Mouse (Mus musculus): ENCODE data around the gene Msl3l2. TPM values are rescaled to one million over a fixed set of nuclear protein-coding genes. Genes with fewer than 3 reads are reported as not detected.
A peak's percentile ranks its signal among the peaks of the same experiment; 100 is the strongest.

The Msl3l2 gene
- total RNA-seq (2021) (1 to 10 TPM; 1.9 to 2.4 TPM), polyA plus RNA-seq (2012; rRNA removed) (0.94 and 1.4 TPM in 2 replicates)
- long read RNA-seq, partial matches to known transcripts, result 0 of 6 reads
- long read RNA-seq, other reads (novel, unspliced or antisense), result 5 of 6 reads

DNA sequence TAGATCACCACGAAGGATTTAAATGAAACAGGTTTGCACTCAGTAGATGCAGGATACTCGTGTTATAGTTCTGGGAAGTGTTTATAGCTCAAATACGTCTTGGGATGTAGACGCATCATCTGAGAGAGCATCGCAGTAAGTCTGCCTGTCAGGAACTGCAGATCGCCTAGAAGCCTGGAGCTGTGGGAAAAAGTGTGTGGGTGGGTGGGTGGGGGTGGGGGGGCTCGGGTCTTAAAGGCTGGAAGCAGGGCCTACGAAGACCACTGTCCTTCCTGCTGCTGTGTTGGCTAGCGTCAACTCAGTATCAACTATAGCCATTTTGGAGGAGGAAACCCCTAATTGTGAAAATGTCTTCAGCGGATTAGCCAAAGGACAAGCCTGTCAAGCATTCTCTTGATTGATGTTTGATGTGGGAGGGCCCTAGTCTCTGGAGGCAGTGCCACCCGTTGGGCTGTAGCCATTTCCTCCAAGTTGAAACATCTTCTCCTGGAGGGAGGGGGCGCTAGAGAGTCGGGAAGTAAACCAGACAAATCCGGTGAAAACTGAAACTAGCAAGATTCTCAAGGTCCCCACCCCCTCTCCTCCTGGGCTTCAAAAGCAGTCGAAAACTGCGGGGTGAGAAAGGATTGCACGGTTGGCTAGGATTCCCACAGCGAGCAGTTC, at the start of gene Msl3l2:
TSS of gene Msl3l2 (plus strand) at position 585 of the 663 bp plus-strand sequence.
- DNase-seq, result peak; percentile 83 to 88
- intact Hi-C loops (cut with DNase I), result loop anchor here (2.0 kb wide), 1 partner anchor 234 kb away; no protein-coding TSS in a partner anchor
- H3K27me3 ChIP-seq (ENCODE audit: control insufficient read depth, insufficient read depth, low read length), result no peaks in the 10 kb centered on the region
- no peaks in the 10 kb centered on the region for H3K4me1 ChIP-seq (ENCODE audit: control insufficient read depth, insufficient read depth, low read length)
- TF ChIP-seq POLR2A (IDR thresholded peaks at IDR 0.05; ENCODE audit: insufficient read depth, low read depth, low read length) (0 out of 2 replicates have a peak, but pooled peaks have one; percentile 37), EP300 (IDR thresholded peaks at IDR 0.05; ENCODE audit: insufficient read depth, low read depth, low read length) (no peak), CTCF (IDR thresholded peaks at IDR 0.05) (peak; percentile 90)
- peak within 1 kb of the TSS; percentile 72 for H3K27ac ChIP-seq
- 28% methylated on average over 18 of the region's 18 CpGs for WGBS
- H3K4me3 ChIP-seq, result peak within 1 kb of the TSS; percentile 62
- H3K36me3 ChIP-seq (ENCODE audit: control insufficient read depth, insufficient read depth, low read length), result no peaks in the 10 kb centered on the region
- H3K79me2 ChIP-seq (replicated peaks; ENCODE audit: control insufficient read depth, insufficient read depth, low read length), result no peaks in the 10 kb centered on the region
- peak within 1 kb of the TSS; percentile 74 for H3K9ac ChIP-seq (ENCODE audit: low read depth, low read length)

DNA sequence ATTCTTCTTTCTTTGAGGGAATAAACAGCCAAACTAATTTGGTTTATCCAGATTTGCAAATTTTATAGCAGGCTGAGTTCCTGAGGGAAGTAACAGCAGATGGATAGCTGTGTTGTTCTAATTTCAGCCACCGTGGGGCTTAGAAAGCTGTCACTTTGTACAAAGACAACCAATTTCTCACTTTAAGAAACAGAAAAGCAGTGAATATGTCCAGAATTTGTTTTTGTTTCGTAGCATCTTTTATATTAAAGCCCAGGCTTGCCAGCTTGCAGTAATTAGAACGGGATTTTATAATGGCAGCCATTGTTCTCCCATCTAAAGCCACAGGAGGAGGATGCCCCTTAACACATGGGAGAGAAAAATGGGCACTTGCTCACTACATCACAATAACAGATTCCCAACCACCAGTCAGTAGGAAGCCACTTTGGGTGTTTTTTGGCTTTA, 47.7 kb upstream of the Msl3l2 start:
- Histone ChIP-seq H3K4me3 (no peak overlapping the region), H3K27ac (no peak overlapping the region), H3K36me3 (ENCODE audit: control insufficient read depth, insufficient read depth, low read length) (no peaks in the 10 kb centered on the region), H3K4me1 (ENCODE audit: control insufficient read depth, insufficient read depth, low read length) (no peaks in the 10 kb centered on the region), H3K27me3 (ENCODE audit: control insufficient read depth, insufficient read depth, low read length) (no peaks in the 10 kb centered on the region), H3K9ac (ENCODE audit: low read depth, low read length) (no peak overlapping the region), H3K79me2 (replicated peaks; ENCODE audit: control insufficient read depth, insufficient read depth, low read length) (no peaks in the 10 kb centered on the region)
- DNase-seq, result no peak
- intact Hi-C loops (cut with DNase I), result no loop called here
- no peak for TF ChIP-seq EP300 (IDR thresholded peaks at IDR 0.05; ENCODE audit: insufficient read depth, low read depth, low read length)
- no peak for TF ChIP-seq CTCF (IDR thresholded peaks at IDR 0.05)
- TF ChIP-seq POLR2A (IDR thresholded peaks at IDR 0.05; ENCODE audit: insufficient read depth, low read depth, low read length), result no peak
- WGBS, result 80% methylated on average over 3 of the region's 3 CpGs

DNA sequence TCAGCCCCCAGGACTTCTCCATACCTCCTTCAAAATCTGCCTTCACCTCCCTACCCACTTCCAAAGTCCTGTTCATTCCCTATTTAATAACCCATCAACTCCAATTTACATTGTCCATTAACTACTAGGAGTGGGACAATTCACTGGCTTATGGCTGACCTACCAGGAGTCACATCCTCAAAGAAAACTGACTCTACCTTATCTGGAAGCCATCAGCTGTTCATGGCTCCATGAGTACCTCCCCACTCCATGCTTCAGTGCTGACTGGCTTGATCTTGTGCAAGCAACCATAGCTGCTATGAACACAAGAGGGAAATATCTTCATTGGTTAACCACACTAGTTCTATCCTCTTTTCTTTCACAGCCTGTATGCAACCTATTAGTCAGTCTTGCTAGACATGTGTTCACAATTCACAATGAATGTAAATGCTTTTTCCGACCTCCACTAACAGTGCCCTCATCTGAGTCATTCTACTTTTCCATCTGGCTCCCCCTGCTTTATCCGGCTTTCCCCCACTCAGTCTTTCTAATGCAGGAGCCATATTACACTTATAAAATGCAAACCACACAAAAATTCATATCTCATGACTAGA, 45.4 kb upstream of the Msl3l2 start:
- WGBS, result 85% methylated on average over 2 of the region's 2 CpGs
- no peaks in the 10 kb centered on the region for H3K27me3 ChIP-seq (ENCODE audit: control insufficient read depth, insufficient read depth, low read length)
- intact Hi-C loops (cut with DNase I), result no loop called here
- TF ChIP-seq POLR2A (IDR thresholded peaks at IDR 0.05; ENCODE audit: insufficient read depth, low read depth, low read length) (no peak), EP300 (IDR thresholded peaks at IDR 0.05; ENCODE audit: insufficient read depth, low read depth, low read length) (no peak), CTCF (IDR thresholded peaks at IDR 0.05) (no peak)
- H3K27ac ChIP-seq, result no peak overlapping the region
- no peaks in the 10 kb centered on the region for H3K4me1 ChIP-seq (ENCODE audit: control insufficient read depth, insufficient read depth, low read length)
- H3K4me3 ChIP-seq, result no peak overlapping the region
- H3K79me2 ChIP-seq (replicated peaks; ENCODE audit: control insufficient read depth, insufficient read depth, low read length), result no peaks in the 10 kb centered on the region
- DNase-seq, result no peak
- no peak overlapping the region for H3K9ac ChIP-seq (ENCODE audit: low read depth, low read length)
- no peaks in the 10 kb centered on the region for H3K36me3 ChIP-seq (ENCODE audit: control insufficient read depth, insufficient read depth, low read length)

DNA sequence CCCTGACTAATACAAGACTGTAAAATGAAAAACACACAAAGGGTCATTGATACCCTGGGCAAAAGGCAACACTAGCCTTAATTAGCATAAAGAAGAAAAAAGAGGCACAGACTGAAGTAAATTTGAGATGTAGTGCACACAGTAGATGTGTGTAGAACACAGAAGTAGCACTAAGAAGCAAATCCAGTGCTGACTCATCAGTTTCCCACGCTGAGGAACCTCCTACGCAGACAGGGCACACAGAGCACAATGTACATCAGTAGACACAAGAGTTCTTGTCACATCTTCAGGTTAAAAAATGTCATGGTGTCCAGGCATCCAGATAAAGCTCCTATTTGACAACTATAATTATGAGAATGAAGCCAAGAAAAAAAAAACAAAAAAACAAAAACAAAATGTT, 44.0 kb upstream of the Msl3l2 start:
- H3K4me3 ChIP-seq, result no peak overlapping the region
- H3K4me1 ChIP-seq (ENCODE audit: control insufficient read depth, insufficient read depth, low read length), result no peaks in the 10 kb centered on the region
- H3K79me2 ChIP-seq (replicated peaks; ENCODE audit: control insufficient read depth, insufficient read depth, low read length), result no peaks in the 10 kb centered on the region
- 86% methylated on average over 2 of the region's 2 CpGs for WGBS
- no peak overlapping the region for H3K9ac ChIP-seq (ENCODE audit: low read depth, low read length)
- no peak for DNase-seq
- TF ChIP-seq CTCF (IDR thresholded peaks at IDR 0.05), result no peak
- TF ChIP-seq POLR2A (IDR thresholded peaks at IDR 0.05; ENCODE audit: insufficient read depth, low read depth, low read length), result no peak
- TF ChIP-seq EP300 (IDR thresholded peaks at IDR 0.05; ENCODE audit: insufficient read depth, low read depth, low read length), result no peak
- H3K36me3 ChIP-seq (ENCODE audit: control insufficient read depth, insufficient read depth, low read length), result no peaks in the 10 kb centered on the region
- no peaks in the 10 kb centered on the region for H3K27me3 ChIP-seq (ENCODE audit: control insufficient read depth, insufficient read depth, low read length)
- intact Hi-C loops (cut with DNase I), result no loop called here
- no peak overlapping the region for H3K27ac ChIP-seq

DNA sequence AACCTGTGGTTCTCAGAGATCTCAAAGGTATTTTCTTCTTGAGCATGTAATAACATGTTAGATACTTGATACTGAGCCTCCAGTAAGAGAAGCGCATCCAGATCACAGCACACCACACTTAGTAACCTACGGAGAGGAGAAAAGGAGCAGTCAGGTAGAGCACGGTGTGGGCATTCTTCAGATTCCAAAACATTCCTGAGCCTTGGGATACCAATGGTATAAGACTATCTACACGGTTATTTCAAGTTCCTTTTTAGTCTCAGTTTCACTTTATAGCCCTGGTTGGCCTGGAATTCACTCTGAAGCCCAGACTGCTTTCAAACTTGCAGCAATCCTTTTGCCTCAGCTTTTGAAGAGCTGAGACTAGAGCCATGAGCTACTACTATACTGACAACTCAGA, 17.0 kb upstream of the Msl3l2 start:
- intact Hi-C loops (cut with DNase I), result no loop called here
- H3K9ac ChIP-seq (ENCODE audit: low read depth, low read length), result no peak overlapping the region
- H3K4me3 ChIP-seq, result no peak overlapping the region
- no peak overlapping the region for H3K27ac ChIP-seq
- no peak for DNase-seq
- H3K79me2 ChIP-seq (replicated peaks; ENCODE audit: control insufficient read depth, insufficient read depth, low read length), result no peaks in the 10 kb centered on the region
- no peaks in the 10 kb centered on the region for H3K36me3 ChIP-seq (ENCODE audit: control insufficient read depth, insufficient read depth, low read length)
- WGBS, result 77% methylated on average over 4 of the region's 4 CpGs
- TF ChIP-seq POLR2A (IDR thresholded peaks at IDR 0.05; ENCODE audit: insufficient read depth, low read depth, low read length), result no peak
- no peak for TF ChIP-seq CTCF (IDR thresholded peaks at IDR 0.05)
- TF ChIP-seq EP300 (IDR thresholded peaks at IDR 0.05; ENCODE audit: insufficient read depth, low read depth, low read length), result no peak
- no peaks in the 10 kb centered on the region for H3K27me3 ChIP-seq (ENCODE audit: control insufficient read depth, insufficient read depth, low read length)
- H3K4me1 ChIP-seq (ENCODE audit: control insufficient read depth, insufficient read depth, low read length), result no peaks in the 10 kb centered on the region

DNA sequence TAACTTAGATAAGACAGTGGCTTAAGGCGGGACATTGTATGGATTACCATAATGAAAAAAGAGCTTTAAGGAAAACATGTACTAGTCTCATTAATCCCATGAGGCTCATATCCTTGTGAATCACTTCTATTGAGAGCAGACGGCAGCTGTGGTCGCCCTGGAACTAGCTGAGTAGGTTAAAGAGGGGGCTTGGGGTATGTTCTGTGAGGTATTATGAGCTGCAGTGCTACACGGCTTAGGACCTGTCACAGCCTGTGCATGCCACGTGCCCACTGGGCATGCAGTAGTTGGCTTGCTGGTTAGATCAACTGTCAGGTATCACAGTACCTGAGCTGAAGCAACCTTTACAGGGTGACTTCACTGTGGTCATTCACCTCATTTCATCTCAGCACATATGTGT, 12.1 kb upstream of the Msl3l2 start:
- no peaks in the 10 kb centered on the region for H3K36me3 ChIP-seq (ENCODE audit: control insufficient read depth, insufficient read depth, low read length)
- no peak overlapping the region for H3K4me3 ChIP-seq
- H3K4me1 ChIP-seq (ENCODE audit: control insufficient read depth, insufficient read depth, low read length), result no peaks in the 10 kb centered on the region
- no peaks in the 10 kb centered on the region for H3K79me2 ChIP-seq (replicated peaks; ENCODE audit: control insufficient read depth, insufficient read depth, low read length)
- DNase-seq, result no peak
- WGBS, result 86% methylated on average over 5 of the region's 5 CpGs
- intact Hi-C loops (cut with DNase I), result no loop called here
- no peak overlapping the region for H3K9ac ChIP-seq (ENCODE audit: low read depth, low read length)
- TF ChIP-seq POLR2A (IDR thresholded peaks at IDR 0.05; ENCODE audit: insufficient read depth, low read depth, low read length) (no peak), CTCF (IDR thresholded peaks at IDR 0.05) (no peak), EP300 (IDR thresholded peaks at IDR 0.05; ENCODE audit: insufficient read depth, low read depth, low read length) (no peak)
- no peak overlapping the region for H3K27ac ChIP-seq
- no peaks in the 10 kb centered on the region for H3K27me3 ChIP-seq (ENCODE audit: control insufficient read depth, insufficient read depth, low read length)

Data from heart, adult 2 months (tissue).